Mouse (Mus musculus) induced T-regulatory cell, adult 2 months (primary cell): ENCODE measurements around the gene Tbc1d13.

Experiments
- DNase-seq: peaks from one replicate; pipeline ENCODE4 v3.0.0-alpha.2; 2012; ENCODE audit warnings: low read depth

Gene Tbc1d13

DNA sequence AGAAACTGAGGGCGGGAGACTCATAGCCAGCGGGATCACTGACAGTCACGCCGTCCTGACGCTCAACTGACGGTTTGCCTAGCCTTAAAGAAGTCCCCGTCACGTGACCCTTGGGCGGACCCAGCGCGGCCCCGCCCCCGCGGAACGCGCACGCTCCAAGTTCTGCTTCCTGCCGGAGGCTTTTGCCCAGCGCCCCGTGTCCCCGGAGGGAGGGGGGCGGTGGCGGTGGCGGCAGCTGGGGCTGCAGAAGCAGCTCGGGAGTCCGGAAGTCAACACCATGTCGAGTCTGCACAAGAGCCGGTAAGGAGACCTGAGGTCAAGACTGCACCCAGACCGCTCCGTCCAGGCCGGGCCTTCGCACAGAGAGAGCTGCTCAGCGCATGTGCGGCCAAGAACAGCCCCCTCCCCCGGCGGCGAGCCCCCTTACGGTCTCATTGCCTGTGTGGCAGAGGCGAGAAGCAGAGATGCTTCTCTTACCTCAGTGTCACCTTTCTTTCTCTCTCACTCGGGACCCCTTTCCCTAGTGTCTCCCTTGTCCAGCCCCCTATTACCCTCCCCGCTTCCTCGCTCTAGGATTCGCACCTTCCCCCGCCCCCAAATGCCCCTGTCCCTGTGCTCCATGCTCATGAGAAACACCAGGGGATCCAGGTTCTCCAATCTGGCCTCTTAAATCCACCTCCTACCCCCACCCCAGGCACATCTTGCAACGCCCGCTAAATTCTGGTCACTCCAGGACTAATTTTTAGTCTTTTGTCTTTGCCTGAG, at the start of gene Tbc1d13:
TSS of gene Tbc1d13 (plus strand) at position 134 of the 765 bp plus-strand sequence.
- peak; percentile 99 for DNase-seq

DNA sequence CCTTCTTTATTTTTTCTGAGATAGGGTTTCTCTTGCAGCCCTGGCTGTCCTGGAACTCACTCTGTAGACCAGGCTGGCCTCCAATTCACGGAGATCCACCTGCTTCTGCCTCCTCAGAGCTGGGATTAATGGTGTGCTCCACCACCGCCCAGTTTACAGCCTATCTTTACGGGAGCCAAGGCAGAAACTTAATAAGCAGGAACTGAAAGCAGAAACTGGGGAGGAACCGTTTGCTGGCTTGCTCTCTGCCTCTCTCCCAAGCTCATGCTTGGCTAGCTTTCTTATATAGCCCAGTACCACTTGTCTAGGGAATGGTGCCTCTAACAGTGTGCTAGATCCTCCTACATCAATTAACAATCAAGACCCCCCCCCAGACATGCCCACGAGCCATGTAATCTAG, 49.4 kb upstream of the Tbc1d13 start:
- DNase-seq, result no peak

DNA sequence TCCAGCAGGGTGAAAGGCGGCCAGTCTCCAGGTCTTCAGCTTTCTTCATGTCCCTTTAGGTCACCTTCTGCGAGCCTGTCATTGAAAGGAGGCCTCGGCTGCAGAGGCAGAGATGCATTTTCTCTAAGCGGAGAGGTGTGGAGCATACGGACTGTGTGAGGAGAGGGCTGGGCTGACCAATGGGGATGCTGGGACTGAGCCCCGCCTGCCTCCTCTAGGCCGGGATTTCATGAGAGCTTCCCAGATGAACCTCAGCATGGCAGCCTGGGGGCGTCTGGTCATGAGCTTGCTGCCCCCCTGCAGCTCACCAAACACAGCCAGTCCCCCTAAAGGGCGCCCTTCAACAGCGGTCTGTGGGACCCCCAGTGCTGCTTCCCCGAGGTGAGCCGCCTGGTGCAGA, 48.9 kb upstream of the Tbc1d13 start:
- no peak for DNase-seq

DNA sequence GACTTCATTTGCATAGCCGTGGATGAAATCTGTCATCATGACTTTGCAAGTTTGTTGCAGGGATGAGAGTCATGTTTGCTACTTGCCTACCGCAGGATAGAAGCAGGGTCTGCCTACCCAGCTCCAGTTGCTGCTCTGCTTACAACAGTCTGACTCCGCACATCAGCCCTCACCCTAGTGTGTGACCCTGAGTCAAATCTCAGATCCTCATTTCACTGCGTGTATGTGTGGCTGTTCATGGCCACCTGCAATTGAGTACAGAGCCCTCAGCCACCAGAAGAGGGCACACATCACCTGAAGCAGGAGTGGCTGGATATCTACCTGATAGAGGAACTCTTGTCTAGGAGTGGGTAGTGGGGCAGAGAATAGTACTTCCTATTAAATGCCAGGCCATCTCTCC, 46.2 kb upstream of the Tbc1d13 start:
- DNase-seq, result no peak

- DNase-seq, result no peak
These were observed 42.0 kb upstream of the Tbc1d13 start for GRCm38 (mm10) chr2:30091521-30091920.

DNA sequence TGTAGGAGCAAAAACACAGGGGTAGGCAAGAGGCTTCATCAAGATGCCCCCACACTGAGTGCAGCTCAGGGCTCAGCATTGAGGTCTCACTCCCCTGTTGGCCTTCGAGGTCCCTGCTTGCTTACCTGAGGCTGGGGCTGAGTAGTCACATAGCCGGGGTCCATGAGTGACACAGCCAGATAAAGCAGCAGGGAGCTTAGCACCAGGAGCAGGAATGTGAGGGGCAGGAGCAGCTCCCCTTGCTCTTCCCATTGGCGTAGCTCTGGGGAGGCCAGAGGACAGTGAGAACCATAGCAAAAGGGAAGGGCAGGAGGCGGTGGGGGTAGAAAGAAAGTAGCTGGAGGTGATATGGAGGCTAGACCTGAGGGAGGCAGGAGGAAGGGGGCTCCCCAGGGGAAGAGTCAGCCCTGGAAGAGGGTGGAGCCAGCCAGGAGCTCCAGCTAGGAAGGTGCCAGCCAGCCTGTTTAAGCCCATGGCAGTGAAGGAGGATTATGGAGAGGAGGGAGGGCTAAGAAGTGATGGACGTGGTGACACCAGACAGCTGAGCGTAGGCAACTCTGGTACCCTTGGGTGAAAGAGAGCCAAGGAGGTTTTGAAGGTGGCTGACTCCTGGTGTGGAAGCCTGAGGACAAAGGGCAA, 41.1 kb upstream of the Tbc1d13 start:
- peak; percentile 18 for DNase-seq

GRCm38 (mm10) chr2:30093471-30094207, 39.9 kb upstream of the Tbc1d13 start, which contains the start of gene Zdhhc12:
Zdhhc12 (minus strand) TSS chr2:30093648.
- peak; percentile 99 for DNase-seq

DNA sequence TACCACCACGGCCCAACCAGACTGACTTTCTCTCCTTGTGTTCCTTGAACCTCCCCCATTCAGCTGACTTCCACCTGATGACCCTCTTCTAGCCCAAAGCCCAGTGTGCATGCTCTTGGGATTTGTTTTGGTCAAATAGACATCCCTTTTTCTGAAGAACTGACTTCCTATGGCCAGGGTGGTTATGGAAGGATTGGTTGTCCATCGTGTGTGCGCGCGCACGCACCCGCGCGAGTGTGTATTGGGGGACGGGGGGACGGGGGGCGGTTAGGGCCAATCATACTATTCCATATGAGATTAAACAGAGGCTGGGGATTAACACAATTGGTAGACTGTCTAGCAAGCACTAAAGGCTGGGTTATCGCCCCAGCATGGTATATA, 39.3 kb upstream of the Tbc1d13 start:
- DNase-seq, result no peak

GRCm38 (mm10) chr2:30095882-30096527, 37.5 kb upstream of the Tbc1d13 start:
- DNase-seq, result peak; percentile 78

DNA sequence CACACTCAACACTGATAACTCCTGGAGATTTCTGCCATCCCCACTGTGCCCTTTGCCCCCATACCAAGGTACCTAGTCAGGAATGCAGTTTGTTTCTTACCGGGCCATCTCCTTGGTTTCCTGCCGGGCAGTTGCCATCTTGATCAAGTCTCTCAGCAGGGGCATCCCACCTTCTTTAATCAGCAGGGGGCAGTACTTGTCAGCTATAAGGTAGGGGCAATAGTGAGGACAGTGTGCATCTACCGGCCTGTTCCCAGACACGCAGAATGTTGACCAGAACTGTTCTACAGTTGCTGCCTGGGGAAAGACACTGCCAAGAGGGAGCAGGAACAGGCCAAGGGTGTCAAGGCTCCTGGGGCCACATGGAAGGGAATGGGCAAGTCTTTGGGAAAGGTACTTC, 33.3 kb upstream of the Tbc1d13 start:
- no peak for DNase-seq

- DNase-seq, result peak; percentile 82
These were observed 27.2 kb upstream of the Tbc1d13 start for GRCm38 (mm10) chr2:30106364-30106763.

DNA sequence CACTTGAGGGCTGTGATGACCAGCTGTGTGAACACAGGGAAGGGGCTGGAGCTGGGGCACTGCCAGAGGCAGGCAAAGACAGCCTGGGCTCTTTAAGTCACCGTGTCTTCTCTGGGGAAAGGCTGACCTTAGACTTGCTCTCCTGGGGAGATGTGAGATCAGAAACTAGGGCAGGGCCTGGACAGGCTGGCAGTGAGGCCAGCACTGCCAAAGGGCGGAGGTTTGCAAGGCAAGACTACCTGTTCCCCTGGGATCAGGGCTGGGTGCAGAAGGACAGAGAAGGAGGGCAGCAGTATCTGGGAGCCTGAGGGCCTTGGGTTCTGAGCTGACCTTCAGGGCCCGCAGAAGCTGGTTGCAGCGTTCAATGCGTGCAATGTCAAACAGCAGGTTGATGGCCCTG, 25.9 kb upstream of the Tbc1d13 start:
- DNase-seq, result no peak

GRCm38 (mm10) chr2:30108260-30108659, 25.3 kb upstream of the Tbc1d13 start:
- DNase-seq, result no peak

GRCm38 (mm10) chr2:30111500-30111899, 22.0 kb upstream of the Tbc1d13 start:
- no peak for DNase-seq

GRCm38 (mm10) chr2:30112564-30112963, 21.0 kb upstream of the Tbc1d13 start:
- peak; percentile 22 for DNase-seq

GRCm38 (mm10) chr2:30119641-30120051, 13.9 kb upstream of the Tbc1d13 start:
- DNase-seq, result peak; percentile 80

- no peak for DNase-seq
These were observed 13.3 kb upstream of the Tbc1d13 start for GRCm38 (mm10) chr2:30120269-30120668.

GRCm38 (mm10) chr2:30122766-30123165, 10.8 kb upstream of the Tbc1d13 start:
- no peak for DNase-seq

DNA sequence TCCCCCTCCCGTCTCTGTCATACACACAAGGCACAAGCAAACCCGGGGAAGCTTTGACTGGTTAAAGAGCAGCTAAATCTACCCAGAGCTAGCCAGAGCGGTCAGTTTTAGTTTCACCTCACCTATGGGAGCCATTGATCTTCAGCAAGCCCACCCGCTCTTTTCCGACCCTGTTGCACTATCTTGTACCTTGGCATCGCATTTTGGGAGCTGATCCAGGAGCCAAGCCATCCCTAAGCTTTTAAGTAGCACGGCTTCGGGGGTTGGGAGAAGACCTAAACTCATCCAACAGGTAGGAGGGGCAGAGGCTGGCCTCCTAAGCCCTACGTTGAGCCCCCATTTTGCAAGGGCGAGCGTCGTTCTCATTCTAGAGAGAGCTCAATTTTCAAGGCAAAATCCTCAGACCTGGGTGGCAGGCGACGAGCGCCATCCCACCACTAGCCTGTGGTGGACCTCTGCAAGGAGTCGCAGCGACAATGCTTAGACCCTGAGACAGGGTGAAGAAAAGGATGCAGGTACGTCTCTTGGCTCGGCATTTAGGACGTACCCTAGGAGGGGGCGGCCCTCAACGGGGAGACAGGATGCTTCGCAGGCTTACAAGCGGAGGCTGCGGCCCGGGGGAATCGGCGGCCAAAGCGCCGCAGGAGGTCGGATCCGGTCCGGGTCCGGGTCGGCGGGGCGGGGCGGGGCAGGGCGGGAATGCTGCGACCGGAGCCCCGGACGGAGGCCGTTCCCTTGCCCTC, 9.6 kb upstream of the Tbc1d13 start:
- no peak for DNase-seq

DNA sequence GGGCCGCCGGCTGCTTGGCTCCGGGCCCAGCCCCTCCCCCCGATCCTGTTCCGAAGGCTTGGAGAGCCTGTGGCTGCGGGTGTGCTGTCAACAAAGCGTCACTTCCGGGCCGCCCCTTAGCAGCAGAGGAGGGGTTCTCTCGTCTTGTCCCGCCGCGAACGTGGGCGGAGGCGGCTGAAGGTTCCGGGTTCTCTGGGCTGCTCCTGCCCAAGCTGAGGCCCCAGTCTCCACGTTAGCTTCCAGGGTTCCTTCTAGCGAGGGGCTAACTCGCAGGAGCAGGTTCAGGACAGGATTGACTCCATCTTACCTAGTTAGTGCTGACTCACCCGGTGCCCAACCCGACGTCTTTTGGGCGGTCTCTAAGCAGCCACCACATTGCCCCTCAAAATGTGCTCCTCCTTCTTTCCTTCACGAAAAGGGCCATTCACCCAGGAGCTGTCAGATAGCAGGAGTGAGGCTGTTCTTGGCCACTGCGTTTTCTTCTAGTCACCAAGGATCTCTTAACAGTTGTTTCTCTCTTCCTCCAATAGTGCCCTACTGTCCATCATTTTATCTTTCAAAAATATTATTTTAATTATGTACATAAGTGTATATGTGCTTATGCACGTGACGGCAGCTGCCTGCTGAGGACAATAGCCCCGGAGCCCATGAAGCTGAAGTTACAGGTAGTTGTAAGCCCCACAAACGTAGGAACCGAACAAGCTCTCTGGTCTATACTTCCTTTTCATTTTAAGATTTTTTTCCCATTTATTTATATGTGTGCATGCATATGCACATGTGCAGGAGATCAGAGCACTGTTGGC, 8.9 kb upstream of the Tbc1d13 start, which contains the start of gene Zer1:
TSS of gene Zer1 (minus strand) at position 114 of the 803 bp plus-strand sequence.
- DNase-seq, result peak; percentile 96

GRCm38 (mm10) chr2:30128789-30129188, 4.8 kb upstream of the Tbc1d13 start:
- peak; percentile 78 for DNase-seq
